Mouse (Mus musculus) liver, embryonic 15.5 days (tissue): ENCODE results near the gene Pid1. TPM values are rescaled to one million over a fixed set of nuclear protein-coding genes. Genes with fewer than 3 reads are reported as not detected.

Experiments used
- ATAC-seq: fragments of 200-750 bp; cut with Nextera tagmentation; 2 replicates; pipeline ENCODE4 v1.8.0; 2017; ENCODE audit warnings: moderate number of reproducible peaks, mild to moderate bottlenecking, moderate library complexity; ENCODE audit not compliant: insufficient read depth
- H3K27ac ChIP-seq: fragments of 300-500 bp; sonication (generic); replicated peaks from 2 replicates; pipeline ENCODE4 v1.5.1; 2015; ENCODE audit warnings: mild to moderate bottlenecking, inconsistent platforms
- H3K27me3 ChIP-seq: fragments of 300-500 bp; sonication (generic); 2 replicates; pipeline ENCODE4 v1.6.1; 2015; ENCODE audit warnings: mild to moderate bottlenecking, inconsistent platforms
- H3K36me3 ChIP-seq: fragments of 300-500 bp; sonication (generic); replicated peaks from 2 replicates; pipeline ENCODE4 v1.6.1; 2015; ENCODE audit warnings: moderate library complexity, mild to moderate bottlenecking, inconsistent platforms
- H3K4me1 ChIP-seq: fragments of 300-500 bp; sonication (generic); replicated peaks from 2 replicates; pipeline ENCODE4 v1.6.1; 2015; ENCODE audit warnings: inconsistent platforms
- H3K4me2 ChIP-seq: fragments of 300-500 bp; sonication (generic); 2 replicates; pipeline ENCODE4 v1.6.1; 2015; ENCODE audit warnings: moderate library complexity, mild to moderate bottlenecking, inconsistent platforms
- H3K4me3 ChIP-seq: fragments of 300-500 bp; sonication (generic); replicated peaks from 2 replicates; pipeline ENCODE4 v1.5.1; 2015; ENCODE audit warnings: mild to moderate bottlenecking, inconsistent platforms
- H3K9ac ChIP-seq: fragments of 300-500 bp; sonication (generic); 2 replicates; pipeline ENCODE4 v1.6.1; 2015; ENCODE audit warnings: moderate library complexity, mild to moderate bottlenecking, inconsistent platforms
- H3K9me3 ChIP-seq: fragments of 300-500 bp; sonication (generic); replicated peaks from 2 replicates; pipeline ENCODE4 v1.6.1; 2016; ENCODE audit warnings: inconsistent platforms
- WGBS: fragments of 180-500 bp; shearing (Covaris S2); methylation state at CpG from one replicate; pipeline ENCODE4 v1.1.7; 2015; ENCODE audit warnings: mixed read lengths; ENCODE audit not compliant: insufficient replicate concordance; 5-methylcytosine and 5-hydroxymethylcytosine counted together
- microRNA-seq: library from miRNA; unstranded; fragments of <30 nt; microRNA quantifications from one replicate; pipeline ENCODE4, GENCODE M21; 2016
- polyA plus RNA-seq: library from polyadenylated mRNA; unstranded; fragments of >200 nt; fragmentation: Nextera tagmentation; extraction: Ambion mirVana; gene quantifications from 2 replicates; pipeline ENCODE4 v1.2.1, GENCODE M21; 2015

Gene Pid1
- polyA plus RNA-seq, 1 experiment from 2014 or later = 19.9 TPM

GRCm38 (mm10) chr1:84012871-84013375 is 351.1 kb downstream of the Pid1 start:
- no peaks in the 10 kb centered on the region for H3K4me1 ChIP-seq
- no peaks in the 10 kb centered on the region for H3K36me3 ChIP-seq
- no peak overlapping the region for H3K4me3 ChIP-seq
- 54% methylated on average over 4 of the region's 4 CpGs for WGBS
- H3K9me3 ChIP-seq = no peaks in the 10 kb centered on the region
- no peak overlapping the region for H3K27ac ChIP-seq
- H3K27me3 ChIP-seq = no peaks in the 10 kb centered on the region
- no peak overlapping the region for H3K4me2 ChIP-seq
- no peak for ATAC-seq
- no peak overlapping the region for H3K9ac ChIP-seq

- Histone ChIP-seq H3K27me3 (no peaks in the 10 kb centered on the region), H3K4me2 (no peak overlapping the region), H3K4me1 (no peaks in the 10 kb centered on the region), H3K4me3 (no peak overlapping the region), H3K27ac (no peak overlapping the region), H3K9me3 (no peaks in the 10 kb centered on the region), H3K9ac (no peak overlapping the region), H3K36me3 (no peaks in the 10 kb centered on the region)
- no peak for ATAC-seq
- 61% methylated on average over 4 of the region's 4 CpGs for WGBS
Measured at GRCm38 (mm10) chr1:84002630-84003029, 361.4 kb downstream of the Pid1 start.

Small RNAs within 50 kb of the gene (microRNA-seq; reads per million reads assigned to microRNA genes)
- not detected for gene Mir6353
